Mouse (Mus musculus) thymus, postnatal 25 days (tissue): ENCODE measurements around the gene Stmn1.

Experiments
- DNase-seq: peaks from one replicate; pipeline ENCODE4 v3.0.0; 2022

Gene Stmn1

DNA sequence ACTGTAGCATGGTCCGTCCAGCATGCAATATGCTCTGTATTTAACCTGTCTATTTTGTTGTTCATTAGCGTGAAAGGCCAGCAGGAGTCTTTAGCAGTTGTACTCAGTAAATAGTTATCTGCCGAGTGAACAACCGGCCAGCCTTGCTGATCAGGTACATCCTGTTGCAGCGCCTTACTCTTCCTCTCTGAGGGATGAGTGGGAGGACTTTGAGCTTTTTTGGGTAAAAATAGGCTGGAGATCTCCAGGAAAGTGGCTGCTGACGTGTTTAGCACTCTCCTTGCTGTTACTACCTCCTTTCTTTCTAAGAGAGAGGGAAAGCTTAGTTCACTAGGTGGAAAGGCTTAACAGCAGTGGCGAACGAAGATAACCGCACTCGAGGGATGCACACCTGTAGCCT, 49.6 kb downstream of the Stmn1 start:
- no peak for DNase-seq

DNA sequence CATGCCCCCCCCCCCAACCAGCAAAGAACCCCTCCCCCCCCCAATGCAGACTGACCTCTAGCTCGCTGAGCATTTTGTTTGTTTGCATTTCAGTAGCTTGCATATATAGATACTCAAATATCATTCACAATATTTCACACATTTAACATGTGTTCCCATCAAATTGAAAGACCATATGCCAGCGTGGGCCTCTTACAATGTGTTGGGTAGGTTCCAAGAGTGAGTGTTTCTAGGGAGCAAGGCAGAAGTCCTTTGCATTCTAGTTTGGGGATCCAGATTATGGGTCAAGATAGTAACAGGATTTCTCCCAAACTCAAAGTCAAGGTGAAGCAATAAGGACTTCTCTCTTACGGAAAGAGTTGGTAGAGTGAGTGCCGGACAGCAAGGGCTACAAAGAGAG, 50.4 kb downstream of the Stmn1 start:
- DNase-seq: no peak

GRCm38 (mm10) chr4:134519281-134519680, 51.2 kb downstream of the Stmn1 start:
- DNase-seq: no peak
